Mouse (Mus musculus) hindbrain, embryonic 11.5 days (tissue): ENCODE data around the gene Ndufs4. TPM values are rescaled to one million over a fixed set of nuclear protein-coding genes. Genes with fewer than 3 reads are reported as not detected.
"Not testable (repeated sequence)": the region's sequence is repeated elsewhere in the genome, so short reads cannot be mapped to it uniquely, and the experiment has no call there.

Source experiments
- ATAC-seq: fragments of 200-750 bp; cut with Nextera tagmentation; 2 replicates; pipeline ENCODE4 v1.8.0; 2017; ENCODE audit warnings: mild to moderate bottlenecking, moderate TSS enrichment, moderate library complexity; ENCODE audit not compliant: low FRiP score
- DNase-seq: peaks from one replicate; pipeline ENCODE4 v3.0.0-alpha.2; 2015; ENCODE audit warnings: low spot score
- H3K27ac ChIP-seq: fragments of 300-500 bp; sonication (generic); 2 replicates; pipeline ENCODE4 v1.5.1; 2014; ENCODE audit warnings: mild to moderate bottlenecking, low read depth, low read length
- H3K27me3 ChIP-seq: fragments of 300-500 bp; sonication (generic); 2 replicates; pipeline ENCODE4 v1.6.1; 2014; ENCODE audit warnings: mild to moderate bottlenecking, low read length, moderate library complexity, mixed read lengths; ENCODE audit not compliant: control insufficient read depth, insufficient read depth
- H3K36me3 ChIP-seq: fragments of 300-500 bp; sonication (generic); 2 replicates; pipeline ENCODE4 v1.6.1; 2014; ENCODE audit warnings: mild to moderate bottlenecking, low read length, moderate library complexity, mixed read lengths; ENCODE audit not compliant: control insufficient read depth, insufficient read depth
- H3K4me1 ChIP-seq: fragments of 300-500 bp; sonication (generic); replicated peaks from 2 replicates; pipeline ENCODE4 v1.6.1; 2014; ENCODE audit warnings: low read length, mixed read lengths; ENCODE audit not compliant: control insufficient read depth, insufficient read depth
- H3K4me2 ChIP-seq: fragments of 300-500 bp; sonication (generic); replicated peaks from 2 replicates; pipeline ENCODE4 v1.6.1; 2014; ENCODE audit warnings: mild to moderate bottlenecking, low read depth, low read length
- H3K4me3 ChIP-seq: fragments of 300-500 bp; sonication (generic); 2 replicates; pipeline ENCODE4 v1.5.1; 2014; ENCODE audit warnings: low read depth, low read length
- H3K9ac ChIP-seq: fragments of 300-500 bp; sonication (generic); 2 replicates; pipeline ENCODE4 v1.6.1; 2014; ENCODE audit warnings: low read depth, low read length
- H3K9me3 ChIP-seq: fragments of 300-500 bp; sonication (generic); 2 replicates; pipeline ENCODE4 v1.6.1; 2016; ENCODE audit warnings: low read length; ENCODE audit not compliant: control insufficient read depth
- WGBS: fragments of 180-500 bp; shearing (Covaris S2); extraction: QIAGEN DNeasy Blood & Tissue Kit; methylation state at CpG from one replicate; pipeline ENCODE4 v1.1.7; 2014; 5-methylcytosine and 5-hydroxymethylcytosine counted together
- polyA plus RNA-seq: library from polyadenylated mRNA; unstranded; fragments of >200 nt; fragmentation: Nextera tagmentation; extraction: Ambion mirVana; gene quantifications from 2 replicates; pipeline ENCODE4 v1.2.1, GENCODE M21; 2014

Ndufs4 gene
- polyA plus RNA-seq, 1 experiment from 2014 or later, result 356 TPM

DNA sequence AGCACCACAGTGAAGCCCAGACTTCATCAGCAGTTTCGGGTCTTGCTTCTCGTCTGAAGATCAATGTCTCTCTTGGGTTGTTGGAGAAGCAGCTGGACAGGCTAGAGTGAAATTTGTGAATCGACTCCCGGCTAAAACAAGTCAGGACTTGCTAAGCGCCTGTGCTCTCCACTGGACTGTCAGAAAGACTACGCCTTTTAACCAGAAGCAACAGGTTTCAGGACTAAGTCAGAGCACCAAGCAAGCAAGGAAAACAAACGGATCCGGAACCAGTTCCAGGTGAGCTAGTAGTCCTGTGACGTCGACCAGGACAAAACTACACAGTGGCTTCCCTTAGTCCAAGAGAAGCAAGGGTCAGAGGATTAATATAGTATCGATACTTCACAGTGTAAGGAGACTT, 77.5 kb downstream of the Ndufs4 start:
- Histone ChIP-seq H3K4me3 (no peak overlapping the region), H3K27me3 (no peaks in the 10 kb centered on the region), H3K4me2 (no peak overlapping the region), H3K9me3 (no peaks in the 10 kb centered on the region), H3K9ac (no peak overlapping the region), H3K4me1 (no peaks in the 10 kb centered on the region), H3K36me3 (no peaks in the 10 kb centered on the region), H3K27ac (no peak overlapping the region)
- WGBS, result 93% methylated on average over 11 of the region's 11 CpGs
- DNase-seq (no peak), ATAC-seq (no peak)

DNA sequence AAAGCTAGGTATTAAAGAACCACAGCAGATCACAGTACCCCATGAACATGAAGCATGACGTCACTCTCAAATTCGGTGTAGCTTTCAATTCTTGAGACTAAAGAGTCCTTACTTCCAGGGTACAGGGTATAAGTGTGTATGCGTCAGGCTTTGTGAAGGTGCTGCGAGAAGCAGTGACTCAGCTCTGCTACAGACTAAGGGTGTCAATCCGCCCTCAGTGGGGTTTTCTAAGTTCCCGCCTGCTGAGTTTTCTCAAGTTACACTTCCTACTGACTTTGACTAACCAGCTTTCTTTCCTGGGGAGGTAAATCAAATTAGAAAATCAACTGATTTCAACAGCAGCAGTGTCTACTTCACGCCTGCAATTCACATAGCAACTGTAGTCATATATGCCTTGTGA, 83.4 kb downstream of the Ndufs4 start:
- Histone ChIP-seq H3K4me2 (no peak overlapping the region), H3K4me3 (no peak overlapping the region), H3K27ac (no peak overlapping the region), H3K9ac (no peak overlapping the region), H3K36me3 (no peaks in the 10 kb centered on the region), H3K27me3 (no peaks in the 10 kb centered on the region), H3K4me1 (no peaks in the 10 kb centered on the region), H3K9me3 (no peaks in the 10 kb centered on the region)
- 78% methylated on average over 7 of the region's 7 CpGs for WGBS
- DNase-seq, result no peak
- ATAC-seq, result no peak

GRCm38 (mm10) chr13:114303466-114304175, 84.4 kb downstream of the Ndufs4 start:
- Histone ChIP-seq H3K9me3 (no peaks in the 10 kb centered on the region), H3K27ac (no peak overlapping the region), H3K27me3 (no peaks in the 10 kb centered on the region), H3K4me2 (no peak overlapping the region), H3K9ac (no peak overlapping the region), H3K36me3 (no peaks in the 10 kb centered on the region), H3K4me3 (no peak overlapping the region), H3K4me1 (no peaks in the 10 kb centered on the region)
- no peak for ATAC-seq
- WGBS, result 83% methylated on average over 4 of the region's 4 CpGs
- DNase-seq, result no peak

DNA sequence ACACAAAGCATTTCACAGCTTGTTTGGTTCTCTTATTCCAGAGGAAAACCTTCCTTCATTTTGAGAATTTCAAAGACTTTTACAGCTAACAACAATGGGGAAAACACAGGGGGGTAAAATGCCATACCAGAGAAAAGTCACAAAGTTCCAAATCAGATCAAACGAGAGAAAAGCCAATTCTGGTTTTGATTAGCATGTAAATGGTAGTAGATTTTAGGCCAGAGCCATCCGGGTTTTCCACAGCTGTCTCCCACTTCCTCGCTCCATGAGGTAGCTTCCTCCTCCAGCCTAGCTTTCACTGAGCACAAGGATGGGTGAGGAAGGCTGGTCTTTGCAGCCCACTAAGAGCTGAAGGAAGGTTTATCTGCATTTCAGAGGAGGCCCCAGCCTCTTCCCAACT, 90.3 kb downstream of the Ndufs4 start:
- no peaks in the 10 kb centered on the region for H3K27me3 ChIP-seq
- no peaks in the 10 kb centered on the region for H3K9me3 ChIP-seq
- no peak for DNase-seq
- WGBS, result 38% methylated on average over 3 of the region's 3 CpGs
- H3K4me3 ChIP-seq, result no peak overlapping the region
- no peaks in the 10 kb centered on the region for H3K4me1 ChIP-seq
- no peak for ATAC-seq
- no peak overlapping the region for H3K9ac ChIP-seq
- H3K4me2 ChIP-seq, result no peak overlapping the region
- H3K27ac ChIP-seq, result no peak overlapping the region
- H3K36me3 ChIP-seq, result no peaks in the 10 kb centered on the region

DNA sequence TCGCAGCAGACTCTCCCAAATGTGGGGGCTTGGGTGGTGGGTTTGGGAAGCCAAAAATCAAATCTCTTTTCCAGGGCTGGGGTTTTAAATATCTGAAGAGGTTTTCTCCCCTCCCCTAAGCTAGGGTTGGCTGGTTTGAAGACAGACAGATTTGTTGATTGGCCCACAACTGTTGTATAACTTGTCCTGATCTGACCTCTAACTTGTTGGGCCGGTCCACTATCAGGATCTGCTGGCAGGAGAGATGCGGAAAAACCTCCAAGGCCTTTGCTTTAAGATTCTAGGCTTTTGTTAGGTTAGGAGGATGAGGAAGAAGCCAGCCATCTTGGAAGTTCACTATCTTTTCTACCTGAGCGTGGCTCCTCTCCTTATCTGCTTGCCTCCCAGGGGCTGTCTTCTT, 91.5 kb downstream of the Ndufs4 start:
- DNase-seq, result no peak
- no peak overlapping the region for H3K4me3 ChIP-seq
- H3K9ac ChIP-seq, result no peak overlapping the region
- H3K27me3 ChIP-seq, result no peaks in the 10 kb centered on the region
- no peaks in the 10 kb centered on the region for H3K4me1 ChIP-seq
- no peaks in the 10 kb centered on the region for H3K9me3 ChIP-seq
- H3K36me3 ChIP-seq, result no peaks in the 10 kb centered on the region
- no peak overlapping the region for H3K4me2 ChIP-seq
- no peak for ATAC-seq
- 86% methylated on average over 4 of the region's 4 CpGs for WGBS
- H3K27ac ChIP-seq, result no peak overlapping the region

- no peaks in the 10 kb centered on the region for H3K27me3 ChIP-seq
- no peak overlapping the region for H3K27ac ChIP-seq
- H3K4me1 ChIP-seq, result no peaks in the 10 kb centered on the region
- H3K36me3 ChIP-seq, result peaks cover 3% of the 10 kb centered on the region; the same call in 1 of the 2 replicates
- no peak for ATAC-seq
- H3K9me3 ChIP-seq, result no peaks in the 10 kb centered on the region
- H3K9ac ChIP-seq, result no peak overlapping the region
- no peak overlapping the region for H3K4me2 ChIP-seq
- no peak overlapping the region for H3K4me3 ChIP-seq
- DNase-seq, result no peak
- WGBS, result 81% methylated on average over 1 of the region's 1 CpGs
Observed at GRCm38 (mm10) chr13:114289411-114289810, 98.6 kb downstream of the Ndufs4 start.

GRCm38 (mm10) chr13:114288511-114288910, 99.5 kb downstream of the Ndufs4 start:
- 97% methylated on average over 3 of the region's 3 CpGs for WGBS

GRCm38 (mm10) chr13:114278690-114279089, 109.4 kb downstream of the Ndufs4 start:
- not testable (repeated sequence) for H3K27me3 ChIP-seq, DNase-seq, H3K4me1 ChIP-seq, H3K9ac ChIP-seq, H3K9me3 ChIP-seq, H3K4me3 ChIP-seq, ATAC-seq, H3K4me2 ChIP-seq, H3K36me3 ChIP-seq, H3K27ac ChIP-seq
- WGBS, result 92% methylated on average over 2 of the region's 2 CpGs

More at GRCm38 (mm10) chr13:114288511-114288910, 99.5 kb downstream of the Ndufs4 start:
- H3K9ac ChIP-seq, result no peak overlapping the region
- H3K36me3 ChIP-seq, result peaks cover 3% of the 10 kb centered on the region; the same call in 1 of the 2 replicates
- no peaks in the 10 kb centered on the region for H3K4me1 ChIP-seq
- no peak overlapping the region for H3K27ac ChIP-seq
- H3K9me3 ChIP-seq, result no peaks in the 10 kb centered on the region
- H3K4me2 ChIP-seq, result no peak overlapping the region
- H3K27me3 ChIP-seq, result no peaks in the 10 kb centered on the region
- H3K4me3 ChIP-seq, result no peak overlapping the region
- DNase-seq (no peak), ATAC-seq (no peak)

GRCm38 (mm10) chr13:114277277-114277676, 110.8 kb downstream of the Ndufs4 start:
- no peak for DNase-seq
- no peaks in the 10 kb centered on the region for H3K4me1 ChIP-seq

More at GRCm38 (mm10) chr13:114277277-114277676, 110.8 kb downstream of the Ndufs4 start:
- Histone ChIP-seq H3K36me3 (no peaks in the 10 kb centered on the region), H3K27me3 (no peaks in the 10 kb centered on the region), H3K9ac (no peak overlapping the region), H3K27ac (no peak overlapping the region), H3K9me3 (no peaks in the 10 kb centered on the region), H3K4me2 (no peak overlapping the region), H3K4me3 (no peak overlapping the region)
- no peak for ATAC-seq
- 98% methylated on average over 5 of the region's 5 CpGs for WGBS
